Mouse (Mus musculus) urinary bladder, postnatal 25 days (tissue): ENCODE measurements around the gene Slc25a34.

Experiments
- DNase-seq: peaks from one replicate; pipeline ENCODE4 v3.0.0; 2022; ENCODE audit warnings: low spot score

The Slc25a34 gene

GRCm38 (mm10) chr4:141623666-141624065, at the start of gene Slc25a34:
Gene Slc25a34 (minus strand): TSS chr4:141623821.
- DNase-seq: no peak

DNA sequence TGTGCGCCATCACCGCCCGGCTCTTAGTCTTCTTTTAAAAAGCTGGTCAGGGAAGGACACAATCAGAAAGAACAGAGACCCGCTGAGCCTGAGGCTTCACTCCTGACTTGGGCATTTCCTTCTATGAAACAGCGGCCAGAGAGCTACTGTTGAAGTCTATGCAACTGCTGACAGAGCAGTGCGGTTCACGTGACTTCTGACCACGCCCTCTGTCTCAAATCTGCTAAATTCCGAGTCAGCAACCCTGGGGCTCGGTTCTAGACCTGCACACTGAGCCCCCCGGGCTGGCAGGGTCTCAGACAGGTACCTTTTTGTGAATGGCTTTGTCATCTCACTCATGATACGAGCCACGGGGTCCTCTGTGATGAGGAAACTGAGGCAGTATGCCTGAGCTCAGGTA, 48.7 kb upstream of the Slc25a34 start:
- no peak for DNase-seq

GRCm38 (mm10) chr4:141671389-141671788, 47.8 kb upstream of the Slc25a34 start:
- no peak for DNase-seq

DNA sequence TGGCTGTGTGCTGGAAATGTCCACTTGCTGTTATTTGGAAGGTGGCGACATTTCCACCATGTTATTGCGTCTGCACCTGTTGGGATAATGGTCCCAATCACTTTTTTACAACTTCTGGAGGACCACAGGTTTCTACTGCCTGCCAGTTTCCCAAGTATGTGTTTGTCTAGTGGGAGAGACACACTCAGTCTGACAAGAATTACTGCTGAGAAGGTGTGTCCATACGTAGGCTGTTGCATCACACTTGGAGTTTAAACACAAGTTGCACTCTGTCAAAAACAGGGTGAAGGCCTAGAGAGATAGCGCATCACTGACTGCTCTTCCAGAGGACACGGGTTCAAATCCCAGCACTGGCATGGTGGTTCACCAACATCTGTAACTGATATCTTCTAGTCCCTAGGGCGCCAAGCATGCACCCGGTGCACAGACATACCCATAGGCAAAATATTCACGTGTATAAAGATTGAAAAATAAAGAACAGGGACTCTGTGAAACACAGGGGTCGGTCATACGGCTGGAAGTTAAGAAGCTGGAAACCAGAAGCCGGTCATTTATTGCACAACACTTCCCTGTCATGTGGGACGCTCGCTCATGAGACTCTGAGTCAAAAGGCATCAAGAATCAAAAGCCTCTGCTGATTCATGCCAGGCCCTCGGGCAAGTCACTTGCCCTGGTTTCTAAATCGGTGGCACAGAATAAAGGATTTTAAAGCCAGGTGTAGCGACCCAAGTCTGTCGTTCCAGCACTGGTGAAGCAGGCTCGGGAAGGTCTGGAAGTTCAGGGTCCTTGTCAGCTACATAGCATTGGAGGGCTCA, 46.5 kb upstream of the Slc25a34 start:
- no peak for DNase-seq

DNA sequence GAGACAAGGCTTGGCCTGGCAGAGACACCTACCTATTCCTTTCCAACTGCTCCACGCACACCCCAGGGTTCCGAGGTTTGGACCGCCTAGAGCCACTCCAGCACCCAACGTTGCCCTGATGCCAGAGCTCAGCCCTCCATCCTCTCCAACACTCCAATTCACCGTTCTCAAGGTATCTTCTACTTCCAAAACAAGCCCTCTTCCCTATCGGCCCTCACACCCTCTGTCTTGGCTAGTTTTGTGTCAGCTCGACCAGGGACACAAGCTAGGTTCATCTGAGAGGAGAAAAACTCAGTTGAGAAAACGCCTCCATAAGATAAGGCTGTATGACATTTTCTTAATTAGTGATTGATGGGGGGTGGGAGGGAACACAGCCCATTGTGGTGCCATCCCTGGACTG, 41.2 kb upstream of the Slc25a34 start, which contains the start of gene Plekhm2:
TSS of gene Plekhm2 (minus strand) at position 101 of the 400 bp plus-strand sequence.
- no peak for DNase-seq

DNA sequence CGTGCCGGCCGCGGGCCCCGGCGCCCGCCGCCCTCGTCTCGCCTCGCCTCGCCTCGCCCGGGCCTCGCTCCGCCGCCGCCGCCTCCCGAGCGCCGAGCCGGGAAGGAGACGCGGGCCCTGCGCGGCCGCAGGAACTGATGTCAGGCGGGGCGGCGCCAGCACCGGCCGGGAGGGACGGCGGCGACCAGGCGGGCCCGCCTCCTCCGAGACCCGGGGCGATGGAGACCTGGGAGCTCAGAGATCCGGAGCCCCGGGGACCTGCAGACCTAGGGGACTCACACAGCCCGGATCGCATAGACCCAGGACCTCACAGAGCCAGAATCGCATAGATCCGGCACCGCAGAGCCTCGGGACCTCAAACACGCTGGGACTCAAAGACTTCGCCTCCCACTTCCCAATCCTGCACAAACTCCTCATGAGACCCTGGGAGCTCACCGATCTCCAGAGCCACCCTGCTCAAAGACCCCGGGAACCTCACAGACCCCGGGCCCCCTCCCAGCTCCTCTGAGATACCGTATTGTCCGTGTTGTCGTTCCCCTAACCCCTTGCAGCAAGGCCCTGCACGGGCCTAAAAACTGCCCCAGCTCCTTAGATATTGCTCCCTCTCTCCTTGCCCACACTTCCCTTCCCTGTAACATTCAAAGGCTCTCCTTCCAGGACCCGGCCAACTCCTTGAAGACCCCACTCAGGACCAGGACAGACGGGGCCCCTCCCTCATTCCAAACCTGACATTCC, 40.6 kb upstream of the Slc25a34 start:
- DNase-seq: peak; percentile 73

GRCm38 (mm10) chr4:141663122-141663931, 39.7 kb upstream of the Slc25a34 start:
- DNase-seq: peak; percentile 38

GRCm38 (mm10) chr4:141660884-141661283, 37.3 kb upstream of the Slc25a34 start:
- no peak for DNase-seq

GRCm38 (mm10) chr4:141659739-141660138, 36.1 kb upstream of the Slc25a34 start:
- DNase-seq: no peak

DNA sequence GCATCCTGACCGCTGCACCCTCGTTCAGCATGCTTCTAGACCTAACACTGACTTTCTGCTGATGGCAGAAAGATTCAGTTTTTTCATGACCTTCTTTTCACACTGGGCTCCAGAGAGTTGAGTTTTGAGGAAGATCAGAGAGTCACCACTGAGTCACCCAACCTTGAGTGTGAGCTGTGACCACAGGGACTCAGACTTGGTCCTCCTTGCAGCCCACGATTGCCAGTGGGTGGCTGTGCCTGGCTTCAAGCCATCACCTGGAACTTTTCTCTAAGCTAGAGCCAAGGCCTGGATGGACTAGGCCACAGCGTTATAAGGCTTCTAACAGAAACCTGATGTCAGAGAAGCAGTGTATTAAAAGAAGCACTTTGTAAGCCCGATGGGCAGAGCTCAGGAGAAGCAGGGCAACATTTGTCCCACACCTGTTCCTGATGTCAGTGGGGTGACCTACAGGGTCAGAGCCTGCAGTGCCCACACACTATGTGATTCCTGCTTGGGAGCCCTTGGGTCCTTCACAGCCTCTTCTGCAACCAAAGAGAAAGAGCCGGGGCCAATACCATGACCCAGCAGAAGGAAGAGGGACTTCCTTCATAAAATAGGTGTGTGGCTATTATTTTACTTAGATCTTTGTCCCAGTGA, 35.3 kb upstream of the Slc25a34 start:
- no peak for DNase-seq

DNA sequence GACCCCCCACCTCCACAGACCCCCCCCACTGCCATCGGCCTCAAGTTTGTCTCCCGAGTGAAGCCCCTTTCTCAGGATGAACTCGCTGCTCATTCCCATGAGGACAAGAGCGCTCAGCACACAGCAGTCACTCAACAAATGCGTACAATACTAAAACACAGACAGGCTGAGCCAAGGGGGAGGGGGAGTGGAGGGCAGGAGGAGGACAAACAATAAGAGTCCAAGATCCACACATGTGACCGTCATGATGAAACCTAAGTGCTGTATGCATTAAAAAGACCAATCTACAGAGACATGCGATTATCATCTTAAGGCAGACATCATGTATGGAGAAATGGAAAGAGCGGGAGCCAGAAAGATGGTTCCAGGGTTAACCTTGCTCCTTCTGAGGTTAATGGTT, 33.3 kb upstream of the Slc25a34 start:
- DNase-seq: no peak

DNA sequence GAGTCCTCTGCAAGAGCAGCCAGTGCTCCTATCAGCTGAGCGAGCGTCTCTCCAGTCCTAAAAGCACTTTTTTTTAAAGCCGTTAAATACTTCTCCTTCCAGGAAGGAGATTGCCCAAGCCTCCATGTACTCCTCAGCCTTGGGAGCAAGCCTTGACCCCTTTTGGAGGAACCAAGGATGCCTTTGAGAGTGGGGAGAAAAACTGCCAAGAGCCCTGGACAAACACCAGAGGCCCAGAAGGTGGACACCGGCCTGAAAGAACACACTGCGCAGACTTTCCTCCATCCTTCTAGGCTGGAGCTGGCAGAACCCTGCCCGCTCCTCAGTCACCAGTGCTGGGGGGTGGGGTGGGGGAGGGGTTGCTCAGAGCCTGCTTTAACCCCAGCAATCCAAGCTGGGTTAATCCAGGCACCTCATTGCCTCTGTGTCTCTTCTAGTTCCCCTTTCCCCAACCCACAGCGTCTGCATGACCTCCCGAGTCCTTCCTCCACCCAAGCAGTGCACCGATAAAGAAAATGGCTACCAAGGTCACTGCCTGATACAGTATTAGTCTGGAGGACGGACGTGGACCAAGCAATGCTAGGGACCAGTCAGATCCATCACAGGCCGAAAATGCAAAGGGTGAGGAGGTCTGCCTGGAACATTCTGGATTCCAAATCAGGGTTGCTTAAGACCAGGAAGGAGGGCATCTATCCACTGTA, 32.4 kb upstream of the Slc25a34 start:
- DNase-seq: no peak

- no peak for DNase-seq
Observed at GRCm38 (mm10) chr4:141654509-141654908, 30.9 kb upstream of the Slc25a34 start.

- no peak for DNase-seq
Observed at GRCm38 (mm10) chr4:141653813-141654212, 30.2 kb upstream of the Slc25a34 start.

GRCm38 (mm10) chr4:141653044-141653443, 29.4 kb upstream of the Slc25a34 start:
- no peak for DNase-seq

- no peak for DNase-seq
Observed at GRCm38 (mm10) chr4:141651944-141652343, 28.3 kb upstream of the Slc25a34 start.

- DNase-seq: no peak
Observed at GRCm38 (mm10) chr4:141651286-141651685, 27.7 kb upstream of the Slc25a34 start.

DNA sequence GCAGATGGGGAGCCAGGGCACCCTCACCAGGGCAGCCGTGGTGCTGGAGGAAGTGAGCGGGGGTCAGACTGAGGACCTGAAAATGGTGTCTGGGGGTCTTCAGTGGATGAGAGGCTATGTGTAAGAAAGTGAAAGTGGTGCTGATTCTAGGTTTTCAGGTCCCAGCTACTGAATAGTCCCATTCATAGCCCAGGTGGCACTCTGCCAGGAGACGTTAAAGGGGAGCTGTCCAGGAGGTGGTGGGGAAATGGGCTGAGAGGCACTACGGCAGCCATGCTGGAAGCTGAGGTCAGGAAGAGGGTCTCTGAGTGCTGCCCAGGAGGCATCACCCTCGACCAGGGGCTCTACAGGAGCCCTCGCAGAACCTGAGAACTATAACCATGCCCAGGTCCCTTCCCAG, 25.6 kb upstream of the Slc25a34 start:
- DNase-seq: no peak

DNA sequence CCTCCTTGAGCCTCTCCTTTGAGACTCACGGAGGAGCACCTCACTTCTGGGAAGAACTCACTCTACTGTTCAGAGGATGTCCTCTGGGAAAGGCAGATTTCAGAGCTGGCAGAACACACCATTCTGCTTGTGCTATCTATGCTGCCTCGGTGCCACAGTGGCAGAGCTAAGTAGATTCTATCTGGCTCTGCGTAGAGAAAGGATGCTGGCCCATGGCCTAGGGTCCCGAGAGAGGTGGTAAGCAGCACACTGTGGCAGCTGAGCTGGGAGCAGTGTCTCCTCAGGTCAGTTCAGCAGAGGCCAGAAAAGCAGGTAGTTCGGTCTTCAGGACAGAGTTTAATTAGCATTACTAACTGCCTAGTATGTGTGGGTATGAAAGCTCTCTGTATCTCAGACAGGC, 24.6 kb upstream of the Slc25a34 start:
- no peak for DNase-seq

DNA sequence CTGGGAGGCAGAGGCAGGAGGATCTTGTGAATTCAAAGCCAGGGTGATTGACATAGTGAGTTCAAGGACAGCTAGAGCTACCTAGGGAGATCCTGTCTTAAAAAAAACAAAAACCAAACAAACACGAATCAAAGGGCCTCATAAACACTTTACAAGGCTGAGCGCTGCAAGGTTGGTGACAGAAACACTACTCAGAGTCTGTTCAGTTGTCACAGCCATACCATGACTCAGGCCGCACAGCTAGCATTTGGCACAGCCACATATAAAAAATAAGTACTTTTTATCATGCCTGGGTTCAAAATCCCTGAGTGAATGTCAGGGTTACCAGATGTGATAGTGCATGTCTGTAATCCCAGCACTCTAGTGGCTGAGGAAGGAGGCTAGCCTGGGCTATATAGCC, 23.6 kb upstream of the Slc25a34 start:
- DNase-seq: no peak

- DNase-seq: no peak
Observed at GRCm38 (mm10) chr4:141645988-141646387, 22.4 kb upstream of the Slc25a34 start.
